12 mouse cellular contexts compared by ENCODE assay signal in the genomic region with DNA sequence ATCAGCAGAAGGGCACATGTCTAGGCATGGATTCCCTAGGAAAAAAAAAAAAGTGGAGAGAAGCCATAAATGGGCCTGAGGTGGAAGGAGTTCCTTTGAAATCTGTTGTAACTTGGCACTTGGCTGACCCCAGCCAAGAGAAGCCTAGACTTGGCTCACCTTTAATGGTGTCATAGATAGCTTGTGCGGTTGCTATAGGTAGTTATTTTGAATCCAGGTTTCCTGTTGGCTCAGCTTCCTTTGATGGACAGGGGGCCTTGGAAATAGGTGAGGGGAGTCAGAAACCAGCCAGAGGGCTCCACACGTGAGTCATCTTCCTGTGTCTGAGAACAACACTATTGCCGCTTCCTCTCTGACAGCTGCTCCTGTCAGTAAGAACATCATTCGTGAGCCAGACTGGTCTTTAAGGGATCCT.
DNase-seq lines count a peak whose midpoint lies in the region; ATAC-seq and TF ChIP-seq lines count a peak whose summit lies in the region.
"Had no signal": no experiment of that assay in that cellular context is flagged by ENCODE, and none has a peak within 500 bp of the region (broad histone marks: within the 10 kb centered on the region; RNA-seq: fewer than 3 reads in every experiment).

No protein-coding gene starts in this region.

- DNase-seq in gastrocnemius, adult 18-20 months (ENCODE audit: low spot score) = peak; percentile 9
- no peak for DNase-seq in gastrocnemius, postnatal 36 days
- peak; percentile 57 for DNase-seq in limb, embryonic 14.5 days (ENCODE audit: low spot score)
- DNase-seq in limb, embryonic 10.5 days (ENCODE audit: low spot score) = no peak
- peak; percentile 9 to 10 for DNase-seq in natural killer cell, adult 2 months (ENCODE audit: low spot score in 2 of 2)
- DNase-seq in gastrocnemius, postnatal 4 days (ENCODE audit: low spot score in 2 of 2) = no peak
- DNase-seq: cerebellum, adult 9-10 months; thymus, adult 18-20 months had no signal

- no peak for ATAC-seq in limb, embryonic 14.5 days (ENCODE audit: low FRiP score, low read depth)
- ATAC-seq in embryonic facial prominence, embryonic 15.5 days (ENCODE audit: insufficient number of reproducible peaks, low FRiP score, low TSS enrichment, low read depth) = peak; percentile 54
- no peak for ATAC-seq in megakaryocyte progenitor cell, adult 5-6 weeks (replicated peaks; ENCODE audit: poor library complexity)

- no peak overlapping the region for H3K9ac ChIP-seq in limb, embryonic 14.5 days (ENCODE audit: low read depth, low read length, severe bottlenecking)
- H3K9ac ChIP-seq in embryonic facial prominence, embryonic 15.5 days = no peak overlapping the region
- H3K9ac ChIP-seq: limb, embryonic 12.5 days had no signal

- WGBS in limb, embryonic 14.5 days = 52% methylated on average over 4 of the region's 4 CpGs
- 61% methylated on average over 4 of the region's 4 CpGs for WGBS in limb, embryonic 10.5 days
- 48% methylated on average over 4 of the region's 4 CpGs for WGBS in embryonic facial prominence, embryonic 15.5 days

- H3K36me3 ChIP-seq in limb, embryonic 14.5 days (ENCODE audit: control insufficient read depth, insufficient read depth, low read length) = no peaks in the 10 kb centered on the region
- H3K36me3 ChIP-seq in limb, embryonic 10.5 days = no peaks in the 10 kb centered on the region
- no peaks in the 10 kb centered on the region for H3K36me3 ChIP-seq in embryonic facial prominence, embryonic 15.5 days
- H3K36me3 ChIP-seq: limb, embryonic 12.5 days had no signal

- no peak overlapping the region for H3K4me2 ChIP-seq in limb, embryonic 14.5 days (replicated peaks; ENCODE audit: low read depth, low read length, severe bottlenecking)
- no peak overlapping the region for H3K4me2 ChIP-seq in embryonic facial prominence, embryonic 15.5 days (replicated peaks)
- H3K4me2 ChIP-seq: limb, embryonic 12.5 days had no signal

- no peak for TF ChIP-seq POLR2A in limb, embryonic 14.5 days (IDR thresholded peaks at IDR 0.05; ENCODE audit: borderline replicate concordance, extremely low read depth, insufficient read depth, insufficient read length)

- no peaks in the 10 kb centered on the region for H3K9me3 ChIP-seq in limb, embryonic 14.5 days (ENCODE audit: control insufficient read depth, low read length)
- H3K9me3 ChIP-seq in limb, embryonic 10.5 days (replicated peaks) = no peaks in the 10 kb centered on the region
- no peaks in the 10 kb centered on the region for H3K9me3 ChIP-seq in embryonic facial prominence, embryonic 15.5 days (replicated peaks)
- H3K9me3 ChIP-seq: limb, embryonic 12.5 days had no signal

- intact Hi-C loops in gastrocnemius, postnatal 36 days (cut with DNase I) = no loop called here

- peaks cover 5% of the 10 kb centered on the region; the same call in 1 of the 2 replicates for H3K4me1 ChIP-seq in limb, embryonic 14.5 days (ENCODE audit: control insufficient read depth, insufficient read depth, low read length)
- H3K4me1 ChIP-seq in limb, embryonic 10.5 days = 0 out of 2 replicates have a peak, but pooled peaks cover 4% of the 10 kb centered on the region
- 0 out of 2 replicates have a peak, but pooled peaks cover 4% of the 10 kb centered on the region for H3K4me1 ChIP-seq in embryonic facial prominence, embryonic 15.5 days
- H3K4me1 ChIP-seq: limb, embryonic 12.5 days had no signal

- no peaks in the 10 kb centered on the region for H3K27me3 ChIP-seq in limb, embryonic 14.5 days (ENCODE audit: control insufficient read depth, insufficient read depth, low read length)
- no peaks in the 10 kb centered on the region for H3K27me3 ChIP-seq in limb, embryonic 10.5 days (ENCODE audit: low read depth, poor library complexity, severe bottlenecking)
- no peaks in the 10 kb centered on the region for H3K27me3 ChIP-seq in embryonic facial prominence, embryonic 15.5 days
- H3K27me3 ChIP-seq: limb, embryonic 12.5 days had no signal

- H3K4me3 ChIP-seq in limb, embryonic 14.5 days (replicated peaks; ENCODE audit: low read length) = no peak overlapping the region
- no peak overlapping the region for H3K4me3 ChIP-seq in limb, embryonic 10.5 days
- H3K4me3 ChIP-seq in embryonic facial prominence, embryonic 15.5 days (replicated peaks) = no peak overlapping the region
- H3K4me3 ChIP-seq: limb, embryonic 12.5 days had no signal

- H3K27ac ChIP-seq in limb, embryonic 14.5 days (replicated peaks; ENCODE audit: low read depth, low read length) = no peak overlapping the region
- no peak overlapping the region for H3K27ac ChIP-seq in limb, embryonic 10.5 days
- no peak overlapping the region for H3K27ac ChIP-seq in embryonic facial prominence, embryonic 15.5 days (replicated peaks)
- H3K27ac ChIP-seq: limb, embryonic 12.5 days; macrophage had no signal

Comparison
In these comparisons a context has a peak if more than half of its experiments do, and no peak if none do; other contexts are left out.
1. DNase-seq: peak in gastrocnemius, adult 18-20 months (single experiment), limb, embryonic 14.5 days (single experiment) and natural killer cell, adult 2 months (2 of 2); none in gastrocnemius, postnatal 36 days (0 of 2), limb, embryonic 10.5 days (single experiment) and gastrocnemius, postnatal 4 days (0 of 2).